Mouse (Mus musculus) CH12.LX (cell line): ENCODE measurements around the gene Rab20. TPM values are rescaled to one million over a fixed set of nuclear protein-coding genes. Genes with fewer than 3 reads are reported as not detected.

Experiments
- DNase-seq: peaks from one replicate; pipeline ENCODE4 v3.0.0-alpha.2; 2013; ENCODE audit errors: extremely low read depth
- H3K27ac ChIP-seq: 2 replicates; pipeline ENCODE4 v1.5.1; 2012; ENCODE audit warnings: low read depth, mild to moderate bottlenecking, control low read depth, moderate library complexity; ENCODE audit not compliant: insufficient read depth
- H3K27me3 ChIP-seq: replicated peaks from 2 replicates; pipeline ENCODE3; 2012; ENCODE audit warnings: inconsistent platforms
- H3K36me3 ChIP-seq, 2 experiments: replicated peaks in 1 of 2; 2 replicates each; pipeline versions ENCODE3 to v1.6.1; 2012; ENCODE audit warnings: inconsistent platforms in 1 of 2, low read length in 1 of 2, mild to moderate bottlenecking in 1 of 2, mixed read lengths in 1 of 2, moderate library complexity in 1 of 2; ENCODE audit not compliant: control insufficient read depth in 1 of 2, insufficient read depth in 1 of 2
- H3K4me1 ChIP-seq, 2 experiments: 2 replicates each; pipeline ENCODE4 v1.6.1; 2012; ENCODE audit warnings: inconsistent platforms in 1 of 2, moderate library complexity in 1 of 2; ENCODE audit not compliant: insufficient read depth in 2 of 2, control insufficient read depth in 1 of 2
- H3K4me2 ChIP-seq: 2 replicates; pipeline ENCODE4 v1.6.1; 2012; ENCODE audit warnings: low read depth, mild to moderate bottlenecking, control low read depth; ENCODE audit not compliant: poor library complexity, insufficient read depth, severe bottlenecking
- H3K4me3 ChIP-seq, 3 experiments: fragments of 150-350 bp in 1 of 3; sonication (generic) in 1 of 3; replicated peaks in 1 of 3; 2 replicates each; pipeline versions ENCODE3 to v1.5.1; 2011 to 2012; ENCODE audit warnings: low read depth in 2 of 3, low read length in 2 of 3, mild to moderate bottlenecking in 2 of 3, moderate library complexity in 2 of 3, control low read depth in 1 of 3, improper control_type of control experiment in 1 of 3, inconsistent platforms in 1 of 3, mixed read lengths in 1 of 3; ENCODE audit not compliant: poor library complexity in 1 of 3
- H3K79me2 ChIP-seq: replicated peaks from 2 replicates; pipeline ENCODE4 v1.6.1; 2012; ENCODE audit warnings: mild to moderate bottlenecking, moderate library complexity; ENCODE audit not compliant: control insufficient read depth, poor library complexity, insufficient read depth, severe bottlenecking; ENCODE audit errors: extremely low read depth
- H3K9ac ChIP-seq: 2 replicates; pipeline ENCODE4 v1.6.1; 2012; ENCODE audit warnings: low read depth, mild to moderate bottlenecking, control low read depth, moderate library complexity; ENCODE audit not compliant: insufficient read depth
- H3K9me3 ChIP-seq: replicated peaks from 2 replicates; pipeline ENCODE3; 2012; ENCODE audit warnings: low read length, inconsistent platforms, mixed read lengths
- BHLHE40 ChIP-seq: IDR thresholded peaks from 2 replicates; pipeline ENCODE4 v1.6.1; 2011; ENCODE audit warnings: mild to moderate bottlenecking, low read depth, low read length, improper control_type of control experiment
- CHD1 ChIP-seq: IDR thresholded peaks from 2 replicates; pipeline ENCODE4 v1.6.1; 2012; ENCODE audit warnings: low read depth, low read length, improper control_type of control experiment, inconsistent platforms
- CHD2 ChIP-seq: IDR thresholded peaks from 2 replicates; pipeline ENCODE4 v1.6.1; 2011; ENCODE audit warnings: low read length, improper control_type of control experiment
- CTCF ChIP-seq, 2 experiments: IDR thresholded peaks in 1 of 2; conservative IDR thresholded peaks in 1 of 2; 2 replicates each; pipeline ENCODE4 v1.5.1; 2011 to 2012; ENCODE audit warnings: low read depth in 2 of 2, low read length in 2 of 2, improper control_type of control experiment in 1 of 2, inconsistent platforms in 1 of 2, mild to moderate bottlenecking in 1 of 2, moderate library complexity in 1 of 2
- ETS1 ChIP-seq: conservative IDR thresholded peaks from 2 replicates; pipeline ENCODE4 v1.6.1; 2012; ENCODE audit warnings: low read depth, mild to moderate bottlenecking, inconsistent platforms, low read length, improper control_type of control experiment, moderate library complexity
- GABPA ChIP-seq: IDR thresholded peaks from 2 replicates; pipeline ENCODE4 v1.6.1; 2012; ENCODE audit warnings: low read depth, low read length, improper control_type of control experiment, inconsistent platforms; ENCODE audit not compliant: insufficient replicate concordance
- HCFC1 ChIP-seq: IDR thresholded peaks from 2 replicates; pipeline ENCODE4 v1.6.1; 2012; ENCODE audit warnings: low read depth, mild to moderate bottlenecking, inconsistent platforms, low read length, improper control_type of control experiment
- JUND ChIP-seq: conservative IDR thresholded peaks from 2 replicates; pipeline ENCODE4 v1.6.1; 2011; ENCODE audit warnings: low read depth, low read length, improper control_type of control experiment
- KAT2A ChIP-seq: IDR thresholded peaks from 2 replicates; pipeline ENCODE4 v1.6.1; 2012; ENCODE audit warnings: low read length, improper control_type of control experiment, inconsistent platforms; ENCODE audit not compliant: insufficient replicate concordance
- MEF2A ChIP-seq: IDR thresholded peaks from 2 replicates; pipeline ENCODE4 v1.6.1; 2014; ENCODE audit warnings: low read depth, mild to moderate bottlenecking, inconsistent platforms, low read length, improper control_type of control experiment, borderline replicate concordance
- MYC ChIP-seq: IDR thresholded peaks from 2 replicates; pipeline ENCODE4 v1.6.1; 2011; ENCODE audit warnings: low read depth, mild to moderate bottlenecking, improper control_type of control experiment, low read length
- PAX5 ChIP-seq: IDR thresholded peaks from 2 replicates; pipeline ENCODE4 v1.6.1; 2012; ENCODE audit warnings: low read length, inconsistent platforms, mixed read lengths
- POLR2A ChIP-seq: IDR thresholded peaks from 2 replicates; pipeline ENCODE4 v1.6.1; 2011; ENCODE audit warnings: low read depth, mild to moderate bottlenecking, improper control_type of control experiment, low read length
- RAD21 ChIP-seq: IDR thresholded peaks from 2 replicates; pipeline ENCODE4 v1.6.1; 2011; ENCODE audit warnings: low read depth, mild to moderate bottlenecking, low read length, improper control_type of control experiment, moderate library complexity
- SMC3 ChIP-seq: IDR thresholded peaks from 2 replicates; pipeline ENCODE4 v1.6.1; 2011; ENCODE audit warnings: low read depth, low read length, improper control_type of control experiment
- ZC3H11A ChIP-seq: IDR thresholded peaks from 2 replicates; pipeline ENCODE4 v1.6.1; 2012; ENCODE audit warnings: low read depth, mild to moderate bottlenecking, inconsistent platforms, low read length, improper control_type of control experiment
- dilution Hi-C: fragments of 300-500 bp; cut with MboI; formaldehyde crosslinking; loops from 2 replicates; pipeline ENCODE4 v1.14.3; 2020; ENCODE audit warnings: low sequenced_read_pairs; ENCODE audit not compliant: extremely low pct_unique_long_range_greater_than_20kb, extremely low pct_ligation_motif_present
- in situ Hi-C: fragments of 300-500 bp; cut with MboI; formaldehyde crosslinking; loops from 3 replicates; pipeline ENCODE4 v1.14.3; 2019; ENCODE audit warnings: low sequenced_read_pairs, low pct_ligation_motif_present, low pct_unique_long_range_greater_than_20kb, mixed read lengths
- polyA plus RNA-seq: library from polyadenylated mRNA; unstranded; fragments of >175 nt; gene quantifications from 2 replicates; pipeline ENCODE4 v1.2.1, GENCODE M21; 2012; ENCODE audit warnings: low read depth; ENCODE audit not compliant: insufficient read length
- total RNA-seq, 2 experiments: library from RNA; depleted of rRNA; stranded (reverse); fragments of 300-350 nt in 1 of 2; fragments of >200 nt in 1 of 2; gene quantifications; 2 replicates each; pipeline ENCODE4 v1.2.3; 2012 to 2014

Rab20 gene
- total and polyA plus RNA-seq, 3 experiments, result 12.8 to 22.8 (median 18.2) TPM

- Histone ChIP-seq H3K27me3 (peaks cover 60% of the 10 kb centered on the region), H3K36me3 (no peaks in the 10 kb centered on the region), H3K4me3 (no peak overlapping the region), H3K9me3 (no peaks in the 10 kb centered on the region), H3K4me2 (no peak overlapping the region), H3K27ac (no peak overlapping the region), H3K4me1 (peaks cover 0 to 4% of the 10 kb centered on the region in 2 experiments; a peak in 1 of 4 replicates), H3K79me2 (no peaks in the 10 kb centered on the region), H3K9ac (no peak overlapping the region)
- peak; percentile 72 for DNase-seq
- TF ChIP-seq POLR2A (no peak), ETS1 (no peak), HCFC1 (no peak), MEF2A (no peak), GABPA (no peak), RAD21 (peak; percentile 71), ZC3H11A (peak; percentile 12; the same call in 1 of the 2 replicates), JUND (no peak), PAX5 (no peak), CTCF (conservative IDR thresholded peaks at IDR 0.05 in 1 of 2, IDR thresholded peaks at IDR 0.05 in 1 of 2; ENCODE audit: low read depth in 2 of 2, low read length in 2 of 2) (peak; percentile 68 to 86), SMC3 (peak; percentile 73)
- dilution Hi-C loops, result no loop called here
- in situ Hi-C loops, result loop anchor here (10.0 kb wide), 1 partner anchor 275 kb away; no protein-coding TSS in a partner anchor
These were observed 58.9 kb downstream of the Rab20 start for GRCm38 (mm10) chr8:11419645-11420044.

DNA sequence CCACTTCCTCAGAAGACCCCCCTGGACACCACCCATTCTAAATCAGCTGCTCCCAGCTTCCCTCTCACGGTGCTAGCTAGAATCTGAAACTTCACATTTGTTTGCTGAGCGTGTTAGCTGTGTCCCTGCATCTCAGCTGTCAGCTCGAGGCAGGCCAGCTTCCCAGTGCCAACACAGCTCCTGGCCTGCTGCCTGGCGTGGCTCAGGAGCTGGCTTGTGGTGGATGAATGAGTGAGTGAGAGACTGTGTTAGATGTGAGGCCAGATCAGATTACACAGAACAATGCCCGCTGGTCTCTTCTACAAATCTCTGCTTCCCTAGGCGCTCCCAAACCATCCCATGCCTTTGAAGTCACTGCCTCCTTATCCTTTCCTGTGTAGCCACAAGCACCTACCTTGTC is 59.3 kb downstream of the Rab20 start:
- H3K27me3 ChIP-seq, result peaks cover 60% of the 10 kb centered on the region
- dilution Hi-C loops (no loop called here), in situ Hi-C loops (no loop called here)
- no peak overlapping the region for H3K4me2 ChIP-seq
- no peak overlapping the region for H3K27ac ChIP-seq
- TF ChIP-seq KAT2A (no peak), ZC3H11A (no peak), CHD2 (no peak), RAD21 (no peak), CTCF (conservative IDR thresholded peaks at IDR 0.05 in 1 of 2, IDR thresholded peaks at IDR 0.05 in 1 of 2; ENCODE audit: low read depth in 2 of 2, low read length in 2 of 2) (no peak), BHLHE40 (no peak), JUND (no peak), POLR2A (no peak), GABPA (no peak), CHD1 (no peak), MYC (no peak), MEF2A (no peak)
- no peak overlapping the region for H3K4me3 ChIP-seq
- H3K36me3 ChIP-seq, result no peaks in the 10 kb centered on the region
- H3K4me1 ChIP-seq, result peaks cover 0 to 4% of the 10 kb centered on the region in 2 experiments; a peak in 1 of 4 replicates
- H3K9me3 ChIP-seq, result no peaks in the 10 kb centered on the region
- no peak overlapping the region for H3K9ac ChIP-seq
- no peak for DNase-seq
- H3K79me2 ChIP-seq, result no peaks in the 10 kb centered on the region
